Mouse (Mus musculus): Measurements from ENCODE around the gene Tmod3.
"Not testable (repeated sequence)": the region's sequence is repeated elsewhere in the genome, so short reads cannot be mapped to it uniquely, and the experiment has no call there.

Gene Tmod3

GRCm38 (mm10) chr9:75558360-75558759, 1.1 kb downstream of the Tmod3 start:
- DNase-seq (ENCODE audit: low read depth, low spot score): no peak

GRCm38 (mm10) chr9:75553719-75554118, 5.7 kb downstream of the Tmod3 start:
- DNase-seq (ENCODE audit: low read depth, low spot score): no peak

- DNase-seq (ENCODE audit: low read depth, low spot score): no peak
These were observed 8.1 kb downstream of the Tmod3 start for GRCm38 (mm10) chr9:75551342-75551741.

GRCm38 (mm10) chr9:75549010-75549409, 10.4 kb downstream of the Tmod3 start:
- DNase-seq (ENCODE audit: low read depth, low spot score): no peak

- DNase-seq (ENCODE audit: low read depth, low spot score): no peak
These were observed 12.4 kb downstream of the Tmod3 start for GRCm38 (mm10) chr9:75546885-75547553.

GRCm38 (mm10) chr9:75545514-75545913, 13.9 kb downstream of the Tmod3 start:
- DNase-seq (ENCODE audit: low read depth, low spot score): no peak

- DNase-seq (ENCODE audit: low read depth, low spot score): no peak
These were observed 18.0 kb downstream of the Tmod3 start for GRCm38 (mm10) chr9:75541497-75541896.

GRCm38 (mm10) chr9:75536422-75536821, 23.0 kb downstream of the Tmod3 start:
- DNase-seq (ENCODE audit: low read depth, low spot score): no peak

GRCm38 (mm10) chr9:75534431-75534962, 25.0 kb downstream of the Tmod3 start:
- DNase-seq (ENCODE audit: low read depth, low spot score): no peak

- not testable (repeated sequence) for DNase-seq (ENCODE audit: low read depth, low spot score)
These were observed 26.5 kb downstream of the Tmod3 start for GRCm38 (mm10) chr9:75532989-75533388.

GRCm38 (mm10) chr9:75532461-75532860, 27.0 kb downstream of the Tmod3 start:
- DNase-seq (ENCODE audit: low read depth, low spot score): no peak

GRCm38 (mm10) chr9:75529358-75529757, 30.1 kb downstream of the Tmod3 start:
- no peak for DNase-seq (ENCODE audit: low read depth, low spot score)

- no peak for DNase-seq (ENCODE audit: low read depth, low spot score)
These were observed 31.4 kb downstream of the Tmod3 start for GRCm38 (mm10) chr9:75528096-75528495.

- no peak for DNase-seq (ENCODE audit: low read depth, low spot score)
These were observed 31.9 kb downstream of the Tmod3 start for GRCm38 (mm10) chr9:75527368-75528059.

- DNase-seq (ENCODE audit: low read depth, low spot score): no peak
These were observed 35.8 kb downstream of the Tmod3 start for GRCm38 (mm10) chr9:75523646-75524045.

- no peak for DNase-seq (ENCODE audit: low read depth, low spot score)
These were observed 37.2 kb downstream of the Tmod3 start for GRCm38 (mm10) chr9:75522217-75522616.

GRCm38 (mm10) chr9:75521788-75522187, 37.7 kb downstream of the Tmod3 start:
- DNase-seq (ENCODE audit: low read depth, low spot score): peak; percentile 67

GRCm38 (mm10) chr9:75520940-75521339, 38.5 kb downstream of the Tmod3 start:
- no peak for DNase-seq (ENCODE audit: low read depth, low spot score)

- DNase-seq (ENCODE audit: low read depth, low spot score): no peak
These were observed 41.7 kb downstream of the Tmod3 start for GRCm38 (mm10) chr9:75517751-75518150.

GRCm38 (mm10) chr9:75515464-75516113, 43.9 kb downstream of the Tmod3 start:
- DNase-seq (ENCODE audit: low read depth, low spot score): peak; percentile 53

- no peak for DNase-seq (ENCODE audit: low read depth, low spot score)
These were observed 48.1 kb downstream of the Tmod3 start for GRCm38 (mm10) chr9:75511236-75511939.

GRCm38 (mm10) chr9:75504311-75504710, 55.1 kb downstream of the Tmod3 start:
- no peak for DNase-seq (ENCODE audit: low read depth, low spot score)

Data from retina, postnatal 7 days (tissue).